Mouse (Mus musculus) lung, adult 10 weeks (tissue): ENCODE measurements around the gene Capn9. TPM values are rescaled to one million over a fixed set of nuclear protein-coding genes. Genes with fewer than 3 reads are reported as not detected.

Experiments
- polyA plus RNA-seq: library from polyadenylated mRNA; stranded (reverse); fragments of 350-450 nt; fragmentation: Illumina TruSeq; extraction: RNeasy Lipid Tissue Mini Kit (QIAGEN cat#74804); gene quantifications from one replicate; pipeline ENCODE4 v1.2.3, GENCODE M21; 2014; ENCODE audit warnings: low read depth, low replicate concordance; ENCODE audit not compliant: insufficient read depth

Gene Capn9
- not detected for polyA plus RNA-seq

GRCm38 (mm10) chr8:124575811-124576210 is at the start of gene Capn9:
Gene Capn9, plus strand, starts transcription at chr8:124576111.

GRCm38 (mm10) chr8:124569593-124569992 is 6.3 kb upstream of the Capn9 start, which contains the start of gene Agt:
Gene Agt, minus strand, starts transcription at chr8:124569706.

GRCm38 (mm10) chr8:124663112-124663873 is 87.4 kb downstream of the Capn9 start, which contains the start of gene 2310022B05Rik:
Gene 2310022B05Rik, minus strand, starts transcription at chr8:124663369.

Other genes starting within 250 kb of the Capn9 start
- gene Pgbd5, start 136.5 kb upstream of the Capn9 start, polyA plus RNA-seq = 0.10 TPM
- 11.0 TPM for gene Cog2, start 55.3 kb upstream of the Capn9 start, polyA plus RNA-seq
- 4.7 TPM for gene Agt, start 6.4 kb upstream of the Capn9 start, polyA plus RNA-seq
- gene 2310022B05Rik, start 87.3 kb downstream of the Capn9 start, polyA plus RNA-seq = 28.9 TPM
- 10.7 TPM for gene Ttc13, start 145.9 kb downstream of the Capn9 start, polyA plus RNA-seq
- 5.7 TPM for gene Arv1, start 146.0 kb downstream of the Capn9 start, polyA plus RNA-seq
- 3.0 TPM for gene Fam89a, start 175.7 kb downstream of the Capn9 start, polyA plus RNA-seq
- 0.12 TPM for gene Trim67, start 217.0 kb downstream of the Capn9 start, polyA plus RNA-seq